Mouse (Mus musculus) forebrain, postnatal 0 days (tissue): ENCODE results near the gene Fhdc1. TPM values are rescaled to one million over a fixed set of nuclear protein-coding genes. Genes with fewer than 3 reads are reported as not detected.

Source experiments
- ATAC-seq: fragments of 200-750 bp; cut with Nextera tagmentation; 2 replicates; pipeline ENCODE4 v1.8.0; 2017; ENCODE audit warnings: mild to moderate bottlenecking, moderate library complexity
- DNase-seq: peaks from one replicate; pipeline ENCODE4 v3.0.0-alpha.2; 2015
- H3K27ac ChIP-seq: fragments of 300-500 bp; sonication (generic); 2 replicates; pipeline ENCODE4 v1.5.1; 2014; ENCODE audit warnings: low read depth, mild to moderate bottlenecking, antibody characterized with exemption, low read length, moderate library complexity, mixed read lengths
- H3K27me3 ChIP-seq: fragments of 300-500 bp; sonication (generic); 2 replicates; pipeline ENCODE4 v1.6.1; 2014; ENCODE audit warnings: mild to moderate bottlenecking, low read length, mixed read lengths; ENCODE audit not compliant: insufficient read depth
- H3K36me3 ChIP-seq: fragments of 300-500 bp; sonication (generic); 2 replicates; pipeline ENCODE4 v1.6.1; 2014; ENCODE audit warnings: mild to moderate bottlenecking, moderate library complexity; ENCODE audit not compliant: insufficient read depth
- H3K4me1 ChIP-seq: fragments of 300-500 bp; sonication (generic); 2 replicates; pipeline ENCODE4 v1.6.1; 2014; ENCODE audit warnings: antibody characterized with exemption; ENCODE audit not compliant: insufficient read depth
- H3K4me2 ChIP-seq: fragments of 300-500 bp; sonication (generic); 2 replicates; pipeline ENCODE4 v1.6.1; 2014; ENCODE audit warnings: low read depth, mild to moderate bottlenecking, moderate library complexity
- H3K4me3 ChIP-seq: fragments of 300-500 bp; sonication (generic); 2 replicates; pipeline ENCODE4 v1.5.1; 2014; ENCODE audit warnings: low read depth, low read length, mixed read lengths
- H3K9ac ChIP-seq: fragments of 300-500 bp; sonication (generic); 2 replicates; pipeline ENCODE4 v1.6.1; 2014; ENCODE audit warnings: mild to moderate bottlenecking
- H3K9me3 ChIP-seq: fragments of 300-500 bp; sonication (generic); 2 replicates; pipeline ENCODE4 v1.6.1; 2016; ENCODE audit warnings: low read length
- CTCF ChIP-seq: sonication (generic); IDR thresholded peaks from 2 replicates; pipeline ENCODE4 v1.5.1; 2016; ENCODE audit warnings: antibody characterized with exemption, control low read depth, low read depth
- WGBS: fragments of 180-500 bp; shearing (Covaris S2); extraction: QIAGEN DNeasy Blood & Tissue Kit; methylation state at CpG from one replicate; pipeline ENCODE4 v1.1.7; 2014; 5-methylcytosine and 5-hydroxymethylcytosine counted together
- polyA plus RNA-seq: library from polyadenylated mRNA; unstranded; fragments of >200 nt; fragmentation: Nextera tagmentation; extraction: Ambion mirVana; gene quantifications from 2 replicates; pipeline ENCODE4 v1.2.1, GENCODE M21; 2015
- total RNA-seq: library from RNA; depleted of rRNA; stranded (reverse); fragments of >200 nt; gene quantifications from 2 replicates; pipeline ENCODE4 v1.2.3, GENCODE M21; 2014; rRNA removed

Gene Fhdc1
- total and polyA plus RNA-seq, 2 experiments from 2014 or later: 1.7 to 3.7 TPM

- Histone ChIP-seq H3K27me3 (no peaks in the 10 kb centered on the region), H3K9ac (no peak overlapping the region), H3K4me3 (no peak overlapping the region), H3K27ac (no peak overlapping the region), H3K4me2 (no peak overlapping the region), H3K4me1 (no peaks in the 10 kb centered on the region), H3K36me3 (no peaks in the 10 kb centered on the region), H3K9me3 (no peaks in the 10 kb centered on the region)
- no peak for DNase-seq
- WGBS: 48% methylated on average over 4 of the region's 4 CpGs
- TF ChIP-seq CTCF: no peak
- ATAC-seq: no peak
These were observed 82.3 kb downstream of the Fhdc1 start for GRCm38 (mm10) chr3:84397976-84398375.

- Histone ChIP-seq H3K9ac (no peak overlapping the region), H3K4me3 (no peak overlapping the region), H3K4me2 (no peak overlapping the region), H3K9me3 (no peaks in the 10 kb centered on the region), H3K27me3 (no peaks in the 10 kb centered on the region), H3K27ac (no peak overlapping the region), H3K4me1 (no peaks in the 10 kb centered on the region), H3K36me3 (no peaks in the 10 kb centered on the region)
- DNase-seq (no peak), ATAC-seq (no peak)
- no peak for TF ChIP-seq CTCF
- 89% methylated on average over 2 of the region's 2 CpGs for WGBS
These were observed 84.0 kb downstream of the Fhdc1 start for GRCm38 (mm10) chr3:84396240-84396639.

GRCm38 (mm10) chr3:84395840-84396239 is 84.4 kb downstream of the Fhdc1 start:
- Histone ChIP-seq H3K4me2 (no peak overlapping the region), H3K36me3 (no peaks in the 10 kb centered on the region), H3K27me3 (no peaks in the 10 kb centered on the region), H3K4me3 (no peak overlapping the region), H3K4me1 (no peaks in the 10 kb centered on the region), H3K27ac (no peak overlapping the region), H3K9ac (no peak overlapping the region), H3K9me3 (no peaks in the 10 kb centered on the region)
- TF ChIP-seq CTCF: no peak
- DNase-seq: no peak
- no peak for ATAC-seq

- no peak overlapping the region for H3K4me2 ChIP-seq
- DNase-seq: no peak
- H3K4me1 ChIP-seq: no peaks in the 10 kb centered on the region
- TF ChIP-seq CTCF: no peak
- H3K36me3 ChIP-seq: no peaks in the 10 kb centered on the region
- WGBS: 85% methylated on average over 8 of the region's 8 CpGs
- ATAC-seq: no peak
- no peak overlapping the region for H3K4me3 ChIP-seq
- no peaks in the 10 kb centered on the region for H3K27me3 ChIP-seq
- H3K9ac ChIP-seq: no peak overlapping the region
- H3K27ac ChIP-seq: no peak overlapping the region
- H3K9me3 ChIP-seq: no peaks in the 10 kb centered on the region
These were observed 85.3 kb downstream of the Fhdc1 start for GRCm38 (mm10) chr3:84394841-84395447.

Other genes with a start within 250 kb of the Fhdc1 start
- 186 and 218 TPM in 2 replicates for gene Trim2, start 173.6 kb downstream of the Fhdc1 start, total RNA-seq
- 75.9 and 127 TPM in 2 replicates for gene Trim2, start 173.6 kb downstream of the Fhdc1 start, polyA plus RNA-seq
- 22.3 and 26.8 TPM in 2 replicates for gene Arfip1, start 102.2 kb upstream of the Fhdc1 start, total RNA-seq
- 15.3 and 18.8 TPM in 2 replicates for gene Arfip1, start 102.2 kb upstream of the Fhdc1 start, polyA plus RNA-seq
- gene Tigd4, start 113.1 kb upstream of the Fhdc1 start, total RNA-seq: not detected in 2 replicates
- 0.06 TPM in 1 of 2 replicates, not detected in the other for gene Tigd4, start 113.1 kb upstream of the Fhdc1 start, polyA plus RNA-seq
- gene Tmem154, start 185.8 kb upstream of the Fhdc1 start, total RNA-seq: 0.38 TPM in 2 replicates
- gene Tmem154, start 185.8 kb upstream of the Fhdc1 start, polyA plus RNA-seq: 1.1 and 1.2 TPM in 2 replicates